ENCODE assay signal across 17 mouse cellular contexts in the genomic region with DNA sequence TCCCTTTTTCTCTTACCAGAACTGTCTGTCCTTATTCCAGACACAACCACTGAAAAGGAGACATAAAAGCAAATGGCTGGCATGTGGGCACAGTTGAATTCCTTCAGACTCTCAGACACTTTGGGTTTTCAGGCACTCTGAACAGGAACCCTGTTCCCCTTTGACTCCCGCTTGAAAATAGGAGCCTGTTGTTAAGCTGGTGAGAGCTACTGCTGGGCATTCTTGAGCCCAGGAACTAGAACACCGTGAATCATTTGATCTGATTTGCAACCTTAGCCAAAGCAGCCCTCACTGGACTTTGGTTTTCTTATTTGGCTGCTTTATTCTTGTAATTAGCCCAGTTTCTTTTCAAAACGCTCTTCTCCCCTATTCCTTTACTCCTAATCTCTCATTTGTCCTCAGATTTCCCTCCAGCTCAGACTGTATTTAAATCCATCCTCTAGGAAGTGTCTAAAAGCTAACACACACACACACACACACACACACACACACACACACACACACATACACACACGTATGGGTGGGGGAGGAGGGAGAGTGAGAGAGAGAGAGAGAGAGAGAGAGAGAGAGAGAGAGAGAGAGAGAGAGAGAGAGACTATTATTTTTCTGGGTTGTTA.
DNase-seq lines count a peak whose midpoint lies in the region; ATAC-seq lines count a peak whose summit lies in the region.
"Had no signal": no experiment of that assay in that cellular context is flagged by ENCODE, and none has a peak within 500 bp of the region (broad histone marks: within the 10 kb centered on the region; RNA-seq: fewer than 3 reads in every experiment).

No protein-coding gene starts in this region.

- ATAC-seq in midbrain, embryonic 15.5 days (replicated peaks), result 0 out of 2 replicates have a peak, but pooled peaks have one; percentile 22
- ATAC-seq in midbrain, embryonic 16.5 days, result no peak
- no peak for ATAC-seq in embryonic facial prominence, embryonic 11.5 days (replicated peaks; ENCODE audit: insufficient number of reproducible peaks, low FRiP score, low TSS enrichment, low read depth)
- no peak for ATAC-seq in limb, embryonic 15.5 days (ENCODE audit: insufficient number of reproducible peaks, low FRiP score, low TSS enrichment, low read depth)
- ATAC-seq: liver, postnatal 0 days had no signal

- 20% methylated on average over 4 of the region's 4 CpGs for WGBS in midbrain, embryonic 15.5 days
- WGBS in midbrain, embryonic 16.5 days, result 29% methylated on average over 3 of the region's 4 CpGs
- 19% methylated on average over 4 of the region's 4 CpGs for WGBS in embryonic facial prominence, embryonic 11.5 days
- 22% methylated on average over 3 of the region's 4 CpGs for WGBS in forebrain, embryonic 10.5 days
- 34% methylated on average over 4 of the region's 4 CpGs for WGBS in limb, embryonic 15.5 days

- H3K36me3 ChIP-seq in midbrain, embryonic 15.5 days (replicated peaks), result no peaks in the 10 kb centered on the region
- H3K36me3 ChIP-seq in midbrain, embryonic 16.5 days (ENCODE audit: control insufficient read depth, insufficient read depth, low read length), result no peaks in the 10 kb centered on the region
- no peaks in the 10 kb centered on the region for H3K36me3 ChIP-seq in embryonic facial prominence, embryonic 11.5 days (replicated peaks; ENCODE audit: control insufficient read depth, insufficient read depth, low read depth, low read length)
- H3K36me3 ChIP-seq in forebrain, embryonic 10.5 days (replicated peaks), result no peaks in the 10 kb centered on the region
- H3K36me3 ChIP-seq in limb, embryonic 15.5 days, result no peaks in the 10 kb centered on the region
- H3K36me3 ChIP-seq: limb, embryonic 13.5 days; midbrain, embryonic 10.5 days; neural tube, embryonic 15.5 days had no signal

- H3K4me2 ChIP-seq in midbrain, embryonic 15.5 days, result no peak overlapping the region
- no peak overlapping the region for H3K4me2 ChIP-seq in midbrain, embryonic 16.5 days (ENCODE audit: low read length)
- H3K4me2 ChIP-seq in embryonic facial prominence, embryonic 11.5 days (ENCODE audit: low read depth, low read length), result no peak overlapping the region
- no peak overlapping the region for H3K4me2 ChIP-seq in limb, embryonic 15.5 days
- H3K4me2 ChIP-seq: hindbrain, embryonic 14.5 days; limb, embryonic 13.5 days; neural tube, embryonic 15.5 days had no signal

- H3K9ac ChIP-seq in midbrain, embryonic 15.5 days, result no peak overlapping the region
- no peak overlapping the region for H3K9ac ChIP-seq in midbrain, embryonic 16.5 days (ENCODE audit: low read depth, low read length)
- H3K9ac ChIP-seq in embryonic facial prominence, embryonic 11.5 days (replicated peaks; ENCODE audit: low read length), result no peak overlapping the region
- no peak overlapping the region for H3K9ac ChIP-seq in limb, embryonic 15.5 days
- H3K9ac ChIP-seq: hindbrain, embryonic 14.5 days; limb, embryonic 13.5 days; liver, postnatal 0 days; neural tube, embryonic 15.5 days had no signal

- no peak overlapping the region for H3K4me3 ChIP-seq in midbrain, embryonic 15.5 days
- H3K4me3 ChIP-seq in midbrain, embryonic 16.5 days (ENCODE audit: low read depth, low read length), result no peak overlapping the region
- no peak overlapping the region for H3K4me3 ChIP-seq in embryonic facial prominence, embryonic 11.5 days (ENCODE audit: low read depth, low read length)
- H3K4me3 ChIP-seq in forebrain, embryonic 10.5 days, result no peak overlapping the region
- no peak overlapping the region for H3K4me3 ChIP-seq in limb, embryonic 15.5 days
- H3K4me3 ChIP-seq: limb, embryonic 13.5 days; midbrain, embryonic 10.5 days; neural tube, embryonic 15.5 days had no signal

- H3K4me1 ChIP-seq in midbrain, embryonic 15.5 days, result peaks cover 18% of the 10 kb centered on the region
- H3K4me1 ChIP-seq in midbrain, embryonic 16.5 days (ENCODE audit: control insufficient read depth, insufficient read depth, low read length), result peaks cover 19% of the 10 kb centered on the region
- H3K4me1 ChIP-seq in embryonic facial prominence, embryonic 11.5 days (ENCODE audit: control insufficient read depth, insufficient read depth, low read length), result no peaks in the 10 kb centered on the region
- peaks cover 32% of the 10 kb centered on the region for H3K4me1 ChIP-seq in forebrain, embryonic 10.5 days
- H3K4me1 ChIP-seq in limb, embryonic 15.5 days, result peaks cover 26% of the 10 kb centered on the region

- peak overlapping the region; percentile 49; the same call in 1 of the 2 replicates for H3K27ac ChIP-seq in midbrain, embryonic 15.5 days
- H3K27ac ChIP-seq in midbrain, embryonic 16.5 days (ENCODE audit: low read length), result no peak overlapping the region
- peak overlapping the region; percentile 54 for H3K27ac ChIP-seq in embryonic facial prominence, embryonic 11.5 days (replicated peaks; ENCODE audit: low read depth, low read length)
- peak overlapping the region; percentile 59 for H3K27ac ChIP-seq in forebrain, embryonic 10.5 days
- H3K27ac ChIP-seq in limb, embryonic 15.5 days, result 0 out of 2 replicates have a peak overlapping the region, but pooled peaks have one; percentile 48
- H3K27ac ChIP-seq: hindbrain, embryonic 14.5 days; midbrain, embryonic 10.5 days; neural tube, embryonic 15.5 days had no signal

- DNase-seq in embryonic facial prominence, embryonic 11.5 days (ENCODE audit: low spot score), result no peak
- no peak for DNase-seq in forebrain, embryonic 10.5 days (ENCODE audit: extremely low spot score, low spot score)
- no peak for DNase-seq in cerebellum, adult 9-10 months
- no peak for DNase-seq in spleen, postnatal 10 days (ENCODE audit: low spot score in 2 of 2)
- DNase-seq: adrenal gland, postnatal 25 days; cerebellum, postnatal 25 days; heart, adult 18-20 months; kidney, adult 11 months; liver, postnatal 0 days; thymus, adult 18-20 months had no signal

- H3K9me3 ChIP-seq in midbrain, embryonic 15.5 days, result no peaks in the 10 kb centered on the region
- H3K9me3 ChIP-seq in midbrain, embryonic 16.5 days (replicated peaks; ENCODE audit: control insufficient read depth, low read length, poor library complexity, severe bottlenecking), result no peaks in the 10 kb centered on the region
- H3K9me3 ChIP-seq in embryonic facial prominence, embryonic 11.5 days (replicated peaks; ENCODE audit: control insufficient read depth, low read length), result no peaks in the 10 kb centered on the region
- H3K9me3 ChIP-seq in forebrain, embryonic 10.5 days, result no peaks in the 10 kb centered on the region
- H3K9me3 ChIP-seq in limb, embryonic 15.5 days, result no peaks in the 10 kb centered on the region
- H3K9me3 ChIP-seq: limb, embryonic 13.5 days; midbrain, embryonic 10.5 days; neural tube, embryonic 15.5 days had no signal

- no peaks in the 10 kb centered on the region for H3K27me3 ChIP-seq in midbrain, embryonic 15.5 days (replicated peaks)
- no peaks in the 10 kb centered on the region for H3K27me3 ChIP-seq in midbrain, embryonic 16.5 days (ENCODE audit: control insufficient read depth, insufficient read depth, low read depth, low read length)
- H3K27me3 ChIP-seq in embryonic facial prominence, embryonic 11.5 days (ENCODE audit: control insufficient read depth, insufficient read depth, low read length), result no peaks in the 10 kb centered on the region
- H3K27me3 ChIP-seq in forebrain, embryonic 10.5 days (ENCODE audit: poor library complexity, severe bottlenecking), result no peaks in the 10 kb centered on the region
- no peaks in the 10 kb centered on the region for H3K27me3 ChIP-seq in limb, embryonic 15.5 days
- H3K27me3 ChIP-seq: limb, embryonic 13.5 days; neural tube, embryonic 15.5 days had no signal
